Mouse (Mus musculus): Measurements from ENCODE around the gene Fbp1. TPM values are rescaled to one million over a fixed set of nuclear protein-coding genes. Genes with fewer than 3 reads are reported as not detected.
A peak's percentile ranks its signal among the peaks of the same experiment; 100 is the strongest.

Fbp1 gene
- polyA plus RNA-seq, 1 experiment from 2014 or later, result 0.68 TPM

- no peak overlapping the region for H3K4me2 ChIP-seq (ENCODE audit: low read length)
- H3K9ac ChIP-seq (ENCODE audit: low read depth, low read length), result no peak overlapping the region
- H3K4me1 ChIP-seq (ENCODE audit: control insufficient read depth, insufficient read depth, low read depth, low read length), result no peaks in the 10 kb centered on the region
- no peaks in the 10 kb centered on the region for H3K9me3 ChIP-seq (ENCODE audit: control insufficient read depth, low read length)
- H3K27ac ChIP-seq (ENCODE audit: low read depth, low read length), result no peak overlapping the region
- ATAC-seq, result no peak; the same call in 1 of the 2 replicates
- no peak overlapping the region for H3K4me3 ChIP-seq (ENCODE audit: low read length)
- WGBS, result 11% methylated on average over 5 of the region's 5 CpGs
- no peaks in the 10 kb centered on the region for H3K36me3 ChIP-seq (ENCODE audit: control insufficient read depth, insufficient read depth, low read length)
- H3K27me3 ChIP-seq (replicated peaks; ENCODE audit: control insufficient read depth, insufficient read depth, low read length), result no peaks in the 10 kb centered on the region
Measured at GRCm38 (mm10) chr13:62877247-62877646, 10.8 kb downstream of the Fbp1 start.

- no peak overlapping the region for H3K4me3 ChIP-seq (ENCODE audit: low read length)
- 56% methylated on average over 1 of the region's 1 CpGs for WGBS
- ATAC-seq, result no peak
Measured at GRCm38 (mm10) chr13:62876111-62876510, 12.0 kb downstream of the Fbp1 start.

GRCm38 (mm10) chr13:62872252-62872651, 15.8 kb downstream of the Fbp1 start:
- WGBS, result 76% methylated on average over 3 of the region's 3 CpGs
- Histone ChIP-seq H3K4me2 (ENCODE audit: low read length) (no peak overlapping the region), H3K9ac (ENCODE audit: low read depth, low read length) (no peak overlapping the region), H3K9me3 (ENCODE audit: control insufficient read depth, low read length) (no peaks in the 10 kb centered on the region), H3K27me3 (replicated peaks; ENCODE audit: control insufficient read depth, insufficient read depth, low read length) (no peaks in the 10 kb centered on the region), H3K27ac (ENCODE audit: low read depth, low read length) (no peak overlapping the region), H3K4me3 (ENCODE audit: low read length) (no peak overlapping the region), H3K4me1 (ENCODE audit: control insufficient read depth, insufficient read depth, low read depth, low read length) (no peaks in the 10 kb centered on the region), H3K36me3 (ENCODE audit: control insufficient read depth, insufficient read depth, low read length) (no peaks in the 10 kb centered on the region)
- ATAC-seq, result no peak

More at GRCm38 (mm10) chr13:62876111-62876510, 12.0 kb downstream of the Fbp1 start:
- Histone ChIP-seq H3K4me1 (ENCODE audit: control insufficient read depth, insufficient read depth, low read depth, low read length) (no peaks in the 10 kb centered on the region), H3K27me3 (replicated peaks; ENCODE audit: control insufficient read depth, insufficient read depth, low read length) (no peaks in the 10 kb centered on the region), H3K27ac (ENCODE audit: low read depth, low read length) (no peak overlapping the region), H3K4me2 (ENCODE audit: low read length) (no peak overlapping the region), H3K36me3 (ENCODE audit: control insufficient read depth, insufficient read depth, low read length) (no peaks in the 10 kb centered on the region), H3K9ac (ENCODE audit: low read depth, low read length) (no peak overlapping the region), H3K9me3 (ENCODE audit: control insufficient read depth, low read length) (no peaks in the 10 kb centered on the region)

- Histone ChIP-seq H3K4me1 (ENCODE audit: control insufficient read depth, insufficient read depth, low read depth, low read length) (no peaks in the 10 kb centered on the region), H3K27me3 (replicated peaks; ENCODE audit: control insufficient read depth, insufficient read depth, low read length) (no peaks in the 10 kb centered on the region)
- WGBS, result 91% methylated on average over 2 of the region's 2 CpGs
Measured at GRCm38 (mm10) chr13:62870605-62871004, 17.5 kb downstream of the Fbp1 start.

GRCm38 (mm10) chr13:62866817-62867216, 21.3 kb downstream of the Fbp1 start:
- Histone ChIP-seq H3K4me1 (ENCODE audit: control insufficient read depth, insufficient read depth, low read depth, low read length) (no peaks in the 10 kb centered on the region), H3K36me3 (ENCODE audit: control insufficient read depth, insufficient read depth, low read length) (no peaks in the 10 kb centered on the region), H3K9me3 (ENCODE audit: control insufficient read depth, low read length) (no peaks in the 10 kb centered on the region), H3K9ac (ENCODE audit: low read depth, low read length) (no peak overlapping the region), H3K27ac (ENCODE audit: low read depth, low read length) (0 out of 2 replicates have a peak overlapping the region, but pooled peaks have one; percentile 36), H3K27me3 (replicated peaks; ENCODE audit: control insufficient read depth, insufficient read depth, low read length) (no peaks in the 10 kb centered on the region), H3K4me3 (ENCODE audit: low read length) (no peak overlapping the region), H3K4me2 (ENCODE audit: low read length) (no peak overlapping the region)
- WGBS, result 46% methylated on average over 4 of the region's 4 CpGs
- ATAC-seq, result peak; percentile 85

More at GRCm38 (mm10) chr13:62870605-62871004, 17.5 kb downstream of the Fbp1 start:
- ATAC-seq, result no peak
- no peak overlapping the region for H3K9ac ChIP-seq (ENCODE audit: low read depth, low read length)
- no peak overlapping the region for H3K4me2 ChIP-seq (ENCODE audit: low read length)
- no peak overlapping the region for H3K27ac ChIP-seq (ENCODE audit: low read depth, low read length)
- no peaks in the 10 kb centered on the region for H3K36me3 ChIP-seq (ENCODE audit: control insufficient read depth, insufficient read depth, low read length)
- H3K4me3 ChIP-seq (ENCODE audit: low read length), result no peak overlapping the region
- no peaks in the 10 kb centered on the region for H3K9me3 ChIP-seq (ENCODE audit: control insufficient read depth, low read length)

GRCm38 (mm10) chr13:62865651-62866315, 22.3 kb downstream of the Fbp1 start:
- no peaks in the 10 kb centered on the region for H3K27me3 ChIP-seq (replicated peaks; ENCODE audit: control insufficient read depth, insufficient read depth, low read length)
- H3K4me2 ChIP-seq (ENCODE audit: low read length), result no peak overlapping the region
- H3K4me1 ChIP-seq (ENCODE audit: control insufficient read depth, insufficient read depth, low read depth, low read length), result no peaks in the 10 kb centered on the region
- H3K9me3 ChIP-seq (ENCODE audit: control insufficient read depth, low read length), result no peaks in the 10 kb centered on the region
- no peak overlapping the region for H3K4me3 ChIP-seq (ENCODE audit: low read length)
- 65% methylated on average over 11 of the region's 11 CpGs for WGBS
- ATAC-seq, result no peak
- no peak overlapping the region for H3K9ac ChIP-seq (ENCODE audit: low read depth, low read length)
- H3K36me3 ChIP-seq (ENCODE audit: control insufficient read depth, insufficient read depth, low read length), result no peaks in the 10 kb centered on the region
- H3K27ac ChIP-seq (ENCODE audit: low read depth, low read length), result peak overlapping the region; percentile 5; the same call in 1 of the 2 replicates

GRCm38 (mm10) chr13:62863771-62864170, 24.3 kb downstream of the Fbp1 start:
- no peak overlapping the region for H3K4me3 ChIP-seq (ENCODE audit: low read length)
- H3K27ac ChIP-seq (ENCODE audit: low read depth, low read length), result no peak overlapping the region
- H3K4me2 ChIP-seq (ENCODE audit: low read length), result no peak overlapping the region
- H3K27me3 ChIP-seq (replicated peaks; ENCODE audit: control insufficient read depth, insufficient read depth, low read length), result no peaks in the 10 kb centered on the region
- H3K9ac ChIP-seq (ENCODE audit: low read depth, low read length), result no peak overlapping the region
- no peak for ATAC-seq
- no peaks in the 10 kb centered on the region for H3K4me1 ChIP-seq (ENCODE audit: control insufficient read depth, insufficient read depth, low read depth, low read length)
- 80% methylated on average over 6 of the region's 6 CpGs for WGBS
- no peaks in the 10 kb centered on the region for H3K36me3 ChIP-seq (ENCODE audit: control insufficient read depth, insufficient read depth, low read length)
- H3K9me3 ChIP-seq (ENCODE audit: control insufficient read depth, low read length), result no peaks in the 10 kb centered on the region

- ATAC-seq, result no peak
- no peaks in the 10 kb centered on the region for H3K36me3 ChIP-seq (ENCODE audit: control insufficient read depth, insufficient read depth, low read length)
- no peaks in the 10 kb centered on the region for H3K4me1 ChIP-seq (ENCODE audit: control insufficient read depth, insufficient read depth, low read depth, low read length)
- H3K4me2 ChIP-seq (ENCODE audit: low read length), result no peak overlapping the region
- H3K4me3 ChIP-seq (ENCODE audit: low read length), result no peak overlapping the region
- H3K27ac ChIP-seq (ENCODE audit: low read depth, low read length), result no peak overlapping the region
- no peaks in the 10 kb centered on the region for H3K9me3 ChIP-seq (ENCODE audit: control insufficient read depth, low read length)
- no peaks in the 10 kb centered on the region for H3K27me3 ChIP-seq (replicated peaks; ENCODE audit: control insufficient read depth, insufficient read depth, low read length)
- 88% methylated on average over 3 of the region's 3 CpGs for WGBS
- H3K9ac ChIP-seq (ENCODE audit: low read depth, low read length), result no peak overlapping the region
Measured at GRCm38 (mm10) chr13:62862875-62863274, 25.2 kb downstream of the Fbp1 start.

- Histone ChIP-seq H3K4me1 (ENCODE audit: control insufficient read depth, insufficient read depth, low read depth, low read length) (no peaks in the 10 kb centered on the region), H3K4me3 (ENCODE audit: low read length) (no peak overlapping the region), H3K27me3 (replicated peaks; ENCODE audit: control insufficient read depth, insufficient read depth, low read length) (no peaks in the 10 kb centered on the region), H3K27ac (ENCODE audit: low read depth, low read length) (no peak overlapping the region), H3K4me2 (ENCODE audit: low read length) (no peak overlapping the region), H3K36me3 (ENCODE audit: control insufficient read depth, insufficient read depth, low read length) (no peaks in the 10 kb centered on the region), H3K9me3 (ENCODE audit: control insufficient read depth, low read length) (no peaks in the 10 kb centered on the region), H3K9ac (ENCODE audit: low read depth, low read length) (no peak overlapping the region)
- no peak for ATAC-seq
- 86% methylated on average over 4 of the region's 4 CpGs for WGBS
Measured at GRCm38 (mm10) chr13:62860068-62860467, 28.0 kb downstream of the Fbp1 start.
